Mouse (Mus musculus) telencephalon, adult 2 months (tissue): ENCODE measurements at regions not wholly inside any gene's neighbourhood (a gene's known extent, or its start where the extent isn't known, plus 50 kb on each side); places are given as distances from the start of the nearest gene placed in this dataset.

ENCODE experiments used
- DNase-seq: peaks from one replicate; pipeline ENCODE4 v3.0.0-alpha.2; 2011; ENCODE audit warnings: low read depth, low spot score

DNA sequence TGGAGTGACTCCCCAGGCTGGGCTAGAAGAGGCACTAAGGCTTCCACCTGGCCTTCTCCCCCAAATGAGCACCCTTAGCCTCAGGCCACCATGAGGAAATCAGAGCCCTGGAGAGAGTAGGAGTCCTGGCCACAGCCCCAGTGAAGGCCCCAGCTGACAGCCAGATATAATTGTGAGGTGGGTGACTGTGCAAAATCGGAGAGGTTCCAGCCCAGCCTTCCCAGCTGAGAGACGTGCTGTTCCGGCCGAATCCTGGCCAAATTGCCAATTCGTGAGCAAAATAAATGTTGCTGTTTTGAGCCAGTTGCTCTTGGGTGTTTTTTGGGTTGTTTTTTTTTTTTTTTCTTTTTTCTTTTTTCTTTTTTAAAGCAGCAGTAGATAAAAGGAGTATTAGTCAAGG, 169.9 kb upstream of the Il12b start:
- DNase-seq: peak; percentile 29

DNA sequence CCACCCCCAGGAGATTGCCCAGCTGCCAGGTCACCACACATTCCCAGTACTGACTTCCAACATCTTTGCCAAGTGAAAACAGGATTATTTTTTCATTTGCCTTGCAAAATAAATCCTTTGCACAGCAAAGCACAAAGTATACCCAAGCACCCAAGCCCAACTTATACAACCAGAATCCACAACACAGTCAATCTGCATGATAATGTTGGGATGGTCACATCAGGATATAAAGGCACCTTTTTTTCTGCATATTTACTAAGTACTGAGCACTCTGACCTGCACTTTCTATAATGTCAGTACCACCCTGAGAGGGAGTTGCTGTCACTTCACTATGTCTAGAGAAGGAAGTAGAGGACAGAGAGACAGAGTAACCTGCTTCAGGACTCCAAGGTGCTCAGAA, 164.4 kb upstream of the Il12b start:
- DNase-seq: no peak

DNA sequence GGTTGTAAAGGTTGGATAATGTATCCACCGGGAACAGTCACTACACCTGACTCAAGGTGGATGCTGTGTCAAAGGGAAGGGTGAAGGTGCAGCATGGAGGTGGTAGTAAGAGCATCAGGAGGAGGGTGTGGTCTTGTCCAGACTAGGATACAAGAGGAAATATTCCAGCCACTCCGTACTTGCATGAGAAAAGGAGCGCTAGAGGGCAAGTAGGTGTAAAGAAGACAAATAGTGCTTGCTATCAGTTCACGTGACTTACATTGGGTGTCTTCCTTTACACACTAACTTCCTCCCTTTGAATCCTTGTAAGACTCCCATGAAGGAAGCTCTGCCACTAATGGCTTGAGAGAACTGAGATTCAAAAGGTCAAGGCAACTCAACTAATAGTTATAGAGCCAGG, 161.8 kb upstream of the Il12b start:
- DNase-seq: no peak

DNA sequence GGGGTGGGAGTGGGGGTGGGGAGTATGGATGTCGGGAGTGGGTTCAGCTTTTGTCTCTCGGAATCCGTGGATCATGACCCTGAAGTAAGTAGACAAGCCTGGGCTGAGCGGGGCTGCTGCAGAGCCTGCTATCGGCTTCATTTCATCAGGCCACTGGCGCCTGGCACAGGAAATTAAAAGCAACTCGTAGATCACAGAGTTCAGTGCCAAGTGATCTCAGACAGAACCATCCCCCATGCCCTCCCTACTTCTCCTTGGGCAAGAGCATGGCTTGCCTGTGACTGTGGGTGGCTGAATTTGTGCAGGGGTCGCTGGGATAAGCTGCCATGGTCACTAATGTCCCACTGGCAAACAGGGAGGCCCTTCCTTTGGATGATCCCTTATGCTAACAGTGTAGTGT, 161.3 kb upstream of the Il12b start:
- no peak for DNase-seq

DNA sequence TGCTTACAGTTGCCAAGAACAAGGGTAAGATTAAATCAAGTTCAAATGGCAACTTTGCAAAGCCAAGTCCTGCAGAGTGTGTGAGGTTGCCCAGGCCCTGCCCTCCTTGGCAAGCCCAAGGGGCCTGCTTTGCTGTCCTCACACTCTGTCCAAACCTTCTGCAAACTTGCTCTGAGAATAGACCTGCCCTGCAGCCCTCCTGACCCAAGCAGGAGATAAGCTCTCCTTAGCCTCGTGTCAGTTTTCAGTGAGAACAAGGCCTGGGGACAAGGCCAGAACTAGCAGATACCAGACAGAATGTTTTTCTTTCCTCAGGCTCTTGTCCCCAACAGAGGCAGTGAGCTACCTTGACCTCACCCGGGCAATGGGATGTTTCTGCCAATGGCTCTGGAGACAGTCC, 156.7 kb upstream of the Il12b start:
- no peak for DNase-seq

DNA sequence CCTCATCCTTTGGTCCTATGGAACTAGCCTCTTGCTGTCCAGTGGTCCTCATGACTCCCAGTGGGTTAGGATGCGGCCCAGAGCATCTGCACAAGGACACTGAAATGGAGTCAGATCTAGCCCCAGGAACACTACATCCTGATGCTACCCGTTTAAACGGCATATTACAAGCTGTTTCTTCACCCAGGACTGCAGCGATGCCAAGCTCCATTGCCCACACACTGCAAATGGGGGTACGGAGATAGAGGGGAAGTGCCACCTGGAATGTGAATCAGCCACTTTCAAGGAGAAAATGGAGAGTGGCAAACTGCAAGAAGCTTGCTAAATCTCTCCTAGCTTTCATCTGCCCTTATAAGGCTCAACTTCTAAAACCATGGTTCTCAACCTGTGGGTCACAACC, 148.0 kb upstream of the Il12b start:
- DNase-seq: no peak

DNA sequence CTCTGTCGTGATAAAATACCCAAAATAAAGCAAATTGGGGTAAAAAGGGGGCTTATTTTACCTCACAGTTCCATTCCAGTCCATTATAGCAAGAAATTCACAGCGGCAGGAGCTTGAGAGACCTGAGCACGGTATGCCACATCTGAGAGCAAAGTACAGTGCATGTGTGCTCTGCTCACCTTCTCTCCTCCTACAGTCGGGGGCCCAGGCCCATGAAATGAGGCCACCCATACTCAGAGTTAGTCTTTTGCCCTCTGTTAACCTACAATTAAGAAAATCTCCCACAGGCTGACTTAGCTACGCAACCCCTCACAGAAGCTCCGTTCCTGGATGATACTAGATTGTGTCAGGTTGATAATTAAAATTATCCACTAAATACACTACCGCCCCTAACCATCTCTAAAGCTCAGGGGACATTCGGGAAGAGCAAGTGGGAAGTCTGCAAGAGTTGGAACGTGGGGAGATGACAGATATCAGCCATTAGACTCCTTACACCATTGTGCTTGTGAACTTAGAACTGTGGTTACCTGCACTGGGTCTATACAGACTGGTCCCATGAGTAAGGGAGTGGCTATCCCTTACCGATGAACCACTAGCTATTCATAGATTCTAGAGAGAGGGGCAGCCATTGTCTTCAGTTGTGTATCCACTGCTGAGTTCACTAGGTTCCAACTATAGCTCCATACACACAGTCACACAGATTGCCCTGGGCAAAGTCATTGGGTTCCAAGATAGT, 139.3 kb upstream of the Il12b start:
- DNase-seq: no peak

DNA sequence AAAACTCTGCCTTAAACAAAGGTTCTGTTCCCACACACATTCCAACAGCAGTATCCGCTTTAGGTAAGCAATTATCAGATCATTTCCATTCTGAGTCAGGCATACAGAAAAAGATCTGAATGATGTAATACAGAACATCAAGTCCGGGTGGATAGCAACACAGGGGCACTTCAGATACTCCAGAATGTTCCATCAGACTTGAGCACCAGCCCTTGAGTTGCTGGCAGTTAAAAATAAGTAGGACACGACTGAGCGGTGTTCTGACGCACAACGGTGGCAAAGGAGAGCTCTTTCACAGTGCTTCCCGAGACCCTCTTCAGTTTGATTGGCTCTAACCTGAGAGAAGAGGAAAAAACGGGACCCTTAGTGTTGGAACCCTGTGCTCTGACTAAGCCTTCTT, 138.2 kb upstream of the Il12b start:
- DNase-seq: peak; percentile 27

DNA sequence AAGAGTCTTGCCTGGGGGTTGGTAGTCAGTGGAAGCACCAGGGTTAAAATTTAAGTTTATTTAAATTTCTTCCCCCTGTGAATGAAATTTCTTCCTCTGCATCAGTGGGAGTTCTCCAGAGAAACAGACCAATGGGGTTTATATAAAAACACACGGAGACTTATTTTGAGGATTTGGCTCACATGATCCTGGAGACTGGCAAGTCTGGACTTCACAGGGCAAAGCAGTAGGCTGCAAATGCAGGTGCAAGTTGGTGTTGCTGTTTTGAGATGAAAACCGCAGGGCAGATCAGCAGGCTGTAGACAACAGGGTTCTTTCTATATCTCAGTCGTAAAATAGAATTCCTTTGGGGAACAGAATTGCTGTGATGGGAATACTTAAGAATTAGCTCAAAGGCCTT, 137.3 kb upstream of the Il12b start:
- peak; percentile 36 for DNase-seq

DNA sequence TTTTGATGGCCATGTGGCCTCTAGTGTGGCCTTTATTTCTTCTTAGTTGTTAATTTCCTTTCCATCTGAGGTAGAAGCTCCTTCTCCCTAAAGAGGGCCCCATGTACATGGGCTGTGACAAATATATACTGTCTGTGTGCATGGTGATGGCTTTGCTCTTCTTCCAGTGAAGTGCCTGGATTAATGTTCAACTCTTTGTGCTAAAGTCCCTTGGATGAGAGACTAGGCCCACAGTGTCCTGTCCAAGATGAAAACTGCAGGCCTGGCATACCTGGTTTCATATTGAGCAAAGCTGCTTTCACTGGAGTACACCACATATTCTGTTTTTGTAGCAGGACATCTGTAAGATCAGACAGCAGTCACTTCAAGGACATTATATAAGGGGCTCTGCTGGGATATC, 127.6 kb upstream of the Il12b start:
- no peak for DNase-seq

DNA sequence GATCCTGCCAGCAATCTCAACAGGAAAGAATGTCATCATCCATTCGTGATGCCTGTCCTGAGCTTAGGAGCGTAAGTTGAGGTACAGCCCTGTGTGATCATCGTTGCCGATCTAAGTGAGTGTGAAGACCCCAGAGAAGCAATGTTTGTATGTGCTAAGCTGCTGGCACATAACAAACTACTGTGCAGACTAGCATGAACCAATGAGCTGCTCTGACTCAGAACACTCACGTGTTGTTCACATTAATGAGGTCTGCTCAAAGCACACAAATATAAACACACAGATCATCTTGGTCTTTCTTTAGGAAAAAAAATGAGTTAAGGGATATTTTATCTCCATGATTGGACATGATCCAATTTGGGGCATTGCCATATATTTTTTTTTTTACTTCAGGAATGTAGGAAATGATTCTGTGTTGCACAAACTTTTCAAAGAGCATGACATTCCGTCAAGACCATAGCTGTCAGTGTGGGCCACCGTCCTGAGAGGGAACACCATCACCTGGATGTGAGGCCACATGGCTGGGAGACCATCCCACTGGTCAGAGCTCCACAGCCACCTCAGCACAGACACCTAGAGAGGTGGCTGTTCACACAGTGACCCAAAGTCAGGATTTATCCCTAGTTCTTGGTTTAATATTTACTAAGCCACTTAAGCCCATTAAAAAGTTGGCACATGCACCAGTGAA, 121.2 kb upstream of the Il12b start:
- no peak for DNase-seq

DNA sequence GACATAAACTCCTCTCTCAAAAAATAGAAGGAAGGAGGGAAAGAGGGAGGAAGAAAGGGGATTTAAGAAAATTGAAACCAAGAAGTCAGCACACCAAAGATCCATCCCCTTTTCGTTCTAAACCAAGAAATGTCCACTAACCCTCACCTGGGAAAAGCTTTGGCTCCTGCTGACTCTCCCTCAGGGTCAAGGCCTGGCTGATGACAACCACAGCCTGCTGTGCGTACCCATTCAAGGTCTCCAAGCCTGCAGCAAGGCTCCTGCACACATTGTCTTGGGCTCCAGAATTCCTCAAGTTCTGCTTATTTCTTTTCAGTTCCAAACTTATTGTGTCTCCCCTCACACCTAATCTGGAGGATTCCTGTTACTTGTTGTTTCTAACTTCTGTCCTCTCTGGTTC, 113.9 kb upstream of the Il12b start:
- DNase-seq: no peak

DNA sequence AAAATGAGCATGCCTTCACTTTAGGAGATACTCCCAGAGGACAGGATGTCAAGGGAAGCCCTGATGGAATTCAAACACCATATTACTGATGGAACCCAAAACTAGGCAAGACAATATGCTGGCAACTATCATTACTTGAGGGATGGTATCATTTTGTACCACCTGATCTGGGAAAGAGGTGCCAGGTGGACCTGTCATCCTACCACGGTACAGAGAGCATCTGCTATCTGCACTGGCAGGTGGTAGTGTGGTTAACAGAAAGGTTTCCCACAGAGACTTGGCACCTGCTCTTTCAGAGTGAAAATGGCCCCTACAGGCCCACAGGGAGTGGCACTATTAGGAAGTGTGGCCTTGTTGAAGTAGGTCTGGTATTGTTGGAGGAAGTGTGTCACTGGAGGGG, 111.0 kb upstream of the Il12b start:
- no peak for DNase-seq

DNA sequence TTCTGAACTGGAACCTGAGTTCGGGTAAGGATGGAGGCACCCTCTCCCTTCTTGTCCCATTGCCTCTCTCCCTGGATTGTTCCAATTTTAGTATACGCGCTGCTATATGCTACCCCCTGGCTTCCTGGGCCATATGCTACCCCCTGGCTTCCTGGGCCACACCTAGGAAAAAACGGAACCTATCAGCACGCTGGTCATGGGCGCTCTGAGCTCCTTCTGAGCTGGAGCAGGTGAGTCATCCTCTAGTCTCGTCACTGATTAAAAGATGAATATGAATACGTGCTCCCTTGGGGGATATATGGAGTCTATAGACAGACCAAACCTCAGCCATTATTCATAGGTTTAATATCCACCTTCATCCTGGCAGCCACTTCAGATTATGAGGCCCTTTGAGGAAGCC, 96.1 kb upstream of the Il12b start:
- DNase-seq: no peak

DNA sequence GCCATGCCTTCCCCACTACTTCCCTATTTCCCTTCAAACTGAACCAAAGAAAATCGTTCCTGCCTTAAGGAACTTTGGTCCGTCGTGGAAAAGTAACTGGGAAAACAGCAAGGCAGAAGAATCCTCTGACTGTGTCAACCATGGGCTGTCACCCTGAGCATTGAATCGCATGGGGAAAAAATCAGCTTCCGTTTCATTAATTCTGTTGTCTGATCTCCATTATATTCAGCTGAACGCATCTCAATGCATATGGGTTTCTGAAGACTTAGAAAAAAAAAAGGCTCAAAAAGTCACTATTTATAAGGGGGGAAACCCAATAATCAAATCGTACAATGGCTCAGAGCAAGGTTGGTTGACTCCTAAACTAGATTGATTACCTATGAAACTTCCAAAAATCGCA, 83.8 kb upstream of the Il12b start:
- no peak for DNase-seq

DNA sequence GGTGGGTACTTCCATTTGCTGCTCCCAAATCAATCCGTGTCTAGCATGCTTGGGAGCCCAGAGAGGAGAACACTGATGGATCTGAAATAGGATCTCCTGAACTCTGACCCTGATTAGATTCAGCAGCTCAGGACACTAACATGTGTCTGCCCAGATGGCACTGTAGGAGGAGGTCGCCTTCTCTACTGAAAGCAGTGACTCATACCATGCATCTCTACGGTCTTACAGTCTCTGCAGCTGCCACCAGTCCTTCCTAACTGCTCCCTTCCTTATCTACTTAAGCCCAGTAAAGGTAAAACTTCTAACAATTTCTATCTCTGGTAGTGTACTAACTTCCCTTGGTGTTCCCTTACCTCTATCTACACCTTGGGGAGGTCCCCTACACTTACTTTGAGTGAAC, 80.7 kb upstream of the Il12b start:
- no peak for DNase-seq

DNA sequence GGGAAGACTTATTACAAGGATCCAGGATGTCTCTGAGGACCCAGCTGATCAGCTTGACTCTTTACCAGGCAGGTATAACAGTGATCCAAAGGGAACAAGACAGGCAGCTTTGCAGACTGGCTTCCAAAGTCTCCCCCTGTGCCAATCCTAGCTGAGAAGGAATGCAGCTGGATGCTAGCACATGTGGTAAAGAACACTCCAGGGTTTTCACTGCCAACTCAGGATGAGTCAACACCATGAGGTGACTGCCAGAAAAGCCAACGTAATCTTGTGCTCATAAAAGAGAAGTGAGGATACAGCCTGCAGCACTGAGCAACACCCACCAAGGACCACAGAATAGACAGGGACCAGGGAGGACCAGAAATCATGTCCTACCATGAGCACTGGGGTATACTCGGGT, 76.5 kb upstream of the Il12b start:
- peak; percentile 75 for DNase-seq

DNA sequence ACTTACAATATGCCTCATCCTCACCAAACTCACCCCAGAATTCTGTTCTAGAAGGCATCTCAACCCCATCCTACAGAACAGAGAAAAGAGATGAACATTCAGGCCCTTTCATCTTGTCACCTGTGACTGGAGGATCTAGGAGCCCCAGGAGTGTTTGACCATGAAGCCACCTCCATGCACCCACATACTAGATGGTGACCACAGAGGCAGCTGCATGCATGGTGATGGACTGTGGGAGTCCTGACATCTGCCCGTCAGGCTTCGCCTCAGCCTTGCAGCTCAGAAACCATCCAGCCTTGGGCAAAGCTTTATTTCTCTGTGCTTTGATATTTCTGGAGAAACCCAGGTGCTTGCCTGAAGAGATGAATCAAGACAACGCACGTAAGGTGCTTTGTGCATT, 74.8 kb upstream of the Il12b start:
- no peak for DNase-seq

DNA sequence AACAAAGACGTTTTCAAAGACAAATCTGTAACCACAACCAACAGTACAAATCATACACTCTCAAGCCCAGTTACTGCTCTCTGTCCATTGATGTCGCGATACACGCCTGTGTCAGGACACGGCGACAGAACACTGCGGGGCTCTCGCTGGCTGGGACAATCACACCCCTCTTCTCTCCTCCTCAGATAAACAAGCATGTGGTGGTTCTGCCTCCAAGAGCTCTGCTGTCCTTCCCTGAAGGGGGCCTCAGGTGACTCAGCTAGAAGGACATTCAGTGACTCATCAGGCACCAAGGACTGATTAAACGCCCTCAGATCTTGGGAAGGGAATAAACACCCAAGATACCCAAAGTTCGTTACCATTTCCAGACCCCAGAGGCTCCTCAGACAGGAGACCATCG, 74.3 kb upstream of the Il12b start:
- DNase-seq: no peak

DNA sequence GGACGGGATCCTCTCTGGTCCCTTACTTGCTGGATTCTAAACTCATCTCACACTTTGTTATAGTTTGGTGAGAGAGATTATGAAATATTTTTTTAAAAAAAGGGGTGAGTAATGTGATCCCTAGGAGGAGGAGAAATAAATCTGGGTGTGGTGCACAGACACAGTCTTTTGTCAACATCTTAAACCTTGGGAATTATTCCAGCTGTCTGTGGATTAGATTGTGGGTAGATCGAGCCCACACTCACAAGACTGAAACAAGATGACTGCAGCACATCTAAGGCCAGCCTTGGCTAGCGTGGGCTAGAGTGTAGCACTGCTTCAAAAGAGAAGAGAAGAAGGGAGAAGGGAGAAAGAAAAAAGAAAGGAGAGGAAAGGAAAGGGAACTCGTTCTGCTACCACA, 70.4 kb upstream of the Il12b start:
- no peak for DNase-seq

DNA sequence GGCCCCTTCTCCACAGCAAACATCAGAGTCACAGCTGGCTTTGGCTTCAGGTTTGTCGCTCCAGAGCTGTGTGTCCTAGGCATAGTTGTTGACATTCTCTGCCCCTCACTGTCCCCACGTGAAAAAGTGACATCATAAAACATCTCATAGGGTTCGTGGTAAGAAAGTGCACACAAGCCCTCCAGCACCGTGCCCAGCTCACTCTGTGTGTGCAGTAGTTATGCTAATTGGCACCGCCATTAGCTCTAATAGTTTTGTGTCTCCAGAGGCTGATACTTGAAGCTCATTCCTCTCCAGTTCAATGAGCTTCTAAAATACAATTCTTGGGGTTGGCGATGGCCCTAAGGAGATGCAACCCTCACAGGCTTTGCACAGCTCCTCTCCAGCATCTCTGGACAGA, 69.4 kb upstream of the Il12b start:
- DNase-seq: no peak

DNA sequence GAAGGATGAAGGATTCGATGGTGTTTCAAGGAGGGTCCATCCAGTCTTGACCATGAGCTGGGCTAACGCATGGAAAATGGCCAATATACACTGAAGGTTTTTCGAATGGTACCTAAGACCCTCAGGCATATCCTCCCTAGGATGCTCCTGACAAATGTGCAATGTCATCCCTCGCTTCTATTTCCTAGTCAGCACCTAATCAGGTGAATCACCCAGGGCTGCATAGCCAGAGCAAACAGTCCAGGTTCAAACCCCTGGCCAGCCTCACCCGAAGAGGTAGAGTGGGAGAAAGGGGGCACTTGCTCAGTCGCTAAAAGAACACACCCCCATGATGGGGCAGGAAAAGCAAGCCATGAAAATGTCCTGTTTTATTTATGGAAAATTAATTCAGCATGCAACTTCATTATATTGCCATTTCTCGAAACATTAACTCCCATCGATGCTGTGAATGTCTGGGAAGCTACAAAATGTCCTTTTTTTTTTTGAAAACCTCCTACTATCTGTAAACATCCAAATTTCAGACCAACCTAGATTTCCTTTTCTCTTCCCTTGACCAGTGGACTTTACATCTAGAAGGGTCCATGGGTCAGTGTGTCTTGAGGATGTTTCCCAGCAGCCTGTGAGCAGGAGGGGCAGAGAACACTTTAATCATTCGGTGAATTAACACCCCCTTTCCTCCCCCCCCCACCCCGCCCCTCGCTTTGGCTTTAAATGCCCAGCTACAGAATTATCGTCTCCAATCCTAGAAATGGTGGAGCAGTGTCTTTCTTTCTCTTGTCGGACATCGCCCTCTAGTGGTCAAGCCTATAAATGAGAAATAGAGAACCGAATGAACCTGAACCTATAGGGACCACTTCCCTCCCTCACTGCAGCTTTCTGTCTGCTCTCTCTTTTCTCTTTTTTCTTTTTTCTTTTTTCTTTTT, 68.8 kb upstream of the Il12b start:
- peak; percentile 31 for DNase-seq

DNA sequence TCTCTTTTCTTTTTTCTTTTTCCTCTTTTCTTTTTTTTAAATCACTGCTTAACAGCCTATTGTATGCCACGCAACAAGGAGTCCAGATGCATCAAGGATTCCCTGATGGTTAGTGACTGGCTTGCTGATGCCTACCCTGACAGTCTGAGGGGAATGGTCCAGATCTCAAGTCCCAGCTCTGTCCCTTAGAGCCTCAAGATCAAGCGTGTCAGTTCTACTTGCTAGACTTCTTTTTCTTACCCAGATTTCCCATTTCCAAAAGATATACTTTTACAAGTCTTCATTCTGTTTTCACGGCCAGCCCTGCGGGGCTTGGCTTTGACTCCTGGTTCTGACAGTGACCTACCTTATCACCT, 68.1 kb upstream of the Il12b start:
- DNase-seq: no peak
